Mouse (Mus musculus) lung, embryonic 14.5 days (tissue): ENCODE data around the gene Akr1b10. TPM values are rescaled to one million over a fixed set of nuclear protein-coding genes. Genes with fewer than 3 reads are reported as not detected.

Experiments
- ATAC-seq: fragments of 200-750 bp; cut with Nextera tagmentation; 2 replicates; pipeline ENCODE4 v1.8.0; 2017; ENCODE audit warnings: mild to moderate bottlenecking, moderate TSS enrichment, moderate library complexity; ENCODE audit not compliant: insufficient read depth
- DNase-seq: peaks from one replicate; pipeline ENCODE4 v3.0.0-alpha.2; 2015
- H3K27ac ChIP-seq: fragments of 300-500 bp; sonication (generic); 2 replicates; pipeline ENCODE4 v1.5.1; 2014; ENCODE audit warnings: low read depth, mild to moderate bottlenecking, moderate library complexity
- H3K27me3 ChIP-seq: fragments of 300-500 bp; sonication (generic); 2 replicates; pipeline ENCODE4 v1.6.1; 2014; ENCODE audit warnings: low read length, control low read depth; ENCODE audit not compliant: insufficient read depth
- H3K36me3 ChIP-seq: fragments of 300-500 bp; sonication (generic); 2 replicates; pipeline ENCODE4 v1.6.1; 2014; ENCODE audit warnings: control low read depth; ENCODE audit not compliant: insufficient read depth
- H3K4me1 ChIP-seq: fragments of 300-500 bp; sonication (generic); 2 replicates; pipeline ENCODE4 v1.6.1; 2014; ENCODE audit warnings: antibody characterized with exemption, control low read depth; ENCODE audit not compliant: insufficient read depth
- H3K4me2 ChIP-seq: fragments of 300-500 bp; sonication (generic); 2 replicates; pipeline ENCODE4 v1.6.1; 2014; ENCODE audit warnings: mild to moderate bottlenecking
- H3K4me3 ChIP-seq: fragments of 300-500 bp; sonication (generic); 2 replicates; pipeline ENCODE4 v1.5.1; 2014; ENCODE audit warnings: low read depth, low read length
- H3K9ac ChIP-seq: fragments of 300-500 bp; sonication (generic); 2 replicates; pipeline ENCODE4 v1.6.1; 2014
- H3K9me3 ChIP-seq: fragments of 300-500 bp; sonication (generic); 2 replicates; pipeline ENCODE4 v1.6.1; 2016; ENCODE audit warnings: low read depth, low read length, control low read depth
- CTCF ChIP-seq: IDR thresholded peaks from 2 replicates; pipeline ENCODE4 v1.5.1; 2016; ENCODE audit warnings: antibody characterized with exemption, low read depth
- WGBS: fragments of 180-500 bp; shearing (Covaris S2); extraction: QIAGEN DNeasy Blood & Tissue Kit; methylation state at CpG from one replicate; pipeline ENCODE4 v1.1.7; 2014; 5-methylcytosine and 5-hydroxymethylcytosine counted together
- polyA plus RNA-seq: library from polyadenylated mRNA; unstranded; fragments of >200 nt; fragmentation: Nextera tagmentation; extraction: Ambion mirVana; gene quantifications from 2 replicates; pipeline ENCODE4 v1.2.1, GENCODE M21; 2014

Akr1b10 gene
- polyA plus RNA-seq, 1 experiment from 2014 or later: 22.3 TPM

DNA sequence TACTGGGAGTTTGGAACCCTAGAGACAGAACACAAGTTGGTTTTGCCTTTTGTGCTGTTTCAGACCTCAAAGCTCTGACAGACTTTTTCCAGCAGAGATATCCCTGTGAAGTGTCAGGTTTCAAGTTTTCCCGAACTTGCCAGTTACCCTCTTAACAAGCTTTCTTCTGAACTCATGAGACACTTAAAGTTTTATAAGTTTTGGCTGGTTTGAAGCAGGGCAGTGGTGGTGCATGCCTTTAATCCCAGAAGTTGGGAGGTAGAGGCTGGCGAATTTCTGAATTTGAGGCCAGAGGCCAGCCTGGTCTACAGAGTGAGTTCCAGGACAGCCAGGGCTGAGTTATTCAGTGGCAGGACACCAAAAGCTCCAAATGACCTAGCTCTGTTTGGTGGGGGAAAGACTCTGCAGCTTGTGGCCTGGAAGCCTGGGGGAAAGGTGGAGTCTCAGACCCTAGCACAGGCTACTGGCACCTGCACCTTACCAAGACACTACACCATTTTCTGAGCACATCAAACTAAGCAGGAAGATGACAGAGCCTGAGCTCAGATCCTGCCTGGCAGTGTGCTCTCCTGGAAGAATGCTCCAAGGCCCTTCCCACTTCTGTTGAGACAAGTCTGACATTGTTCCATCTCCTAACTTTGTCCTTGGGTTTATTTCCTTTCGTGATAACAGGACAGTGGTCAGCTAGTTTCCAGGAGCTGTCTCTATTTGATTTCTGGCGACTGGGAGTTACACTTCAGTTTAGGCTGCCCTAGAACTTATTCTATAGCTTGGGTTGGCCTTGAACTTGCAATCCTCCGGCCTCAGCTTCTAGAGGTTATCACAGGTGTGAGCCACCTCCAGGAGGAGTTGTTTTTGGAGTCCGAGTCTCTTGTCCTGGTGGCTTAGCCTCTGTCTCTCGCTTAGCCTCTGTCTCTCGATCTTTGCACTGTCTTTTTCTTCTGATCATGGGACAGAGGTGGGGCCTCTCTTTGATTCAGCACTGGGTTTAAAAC is 29.4 kb upstream of the Akr1b10 start:
- peak overlapping the region; percentile 40; the same call in 1 of the 2 replicates for H3K9ac ChIP-seq
- peak; percentile 60 for DNase-seq
- ATAC-seq: peak; percentile 32

GRCm38 (mm10) chr6:34355349-34355747 is 28.7 kb upstream of the Akr1b10 start:
- Histone ChIP-seq H3K9ac (no peak overlapping the region), H3K36me3 (no peaks in the 10 kb centered on the region), H3K9me3 (no peaks in the 10 kb centered on the region), H3K4me2 (no peak overlapping the region), H3K27ac (no peak overlapping the region), H3K4me3 (no peak overlapping the region), H3K27me3 (no peaks in the 10 kb centered on the region), H3K4me1 (peaks cover 13% of the 10 kb centered on the region)
- peak; percentile 46; the same call in 1 of the 2 replicates for TF ChIP-seq CTCF
- peak; percentile 50; the same call in 1 of the 2 replicates for ATAC-seq
- DNase-seq: peak; percentile 28
- WGBS: 36% methylated on average over 6 of the region's 6 CpGs

More for the DNA sequence above, 29.4 kb upstream of the Akr1b10 start:
- H3K4me3 ChIP-seq: peak overlapping the region; percentile 29; the same call in 1 of the 2 replicates
- no peaks in the 10 kb centered on the region for H3K36me3 ChIP-seq
- H3K27me3 ChIP-seq: no peaks in the 10 kb centered on the region
- peaks cover 13% of the 10 kb centered on the region for H3K4me1 ChIP-seq
- no peak for TF ChIP-seq CTCF
- H3K4me2 ChIP-seq: peak overlapping the region; percentile 68
- no peaks in the 10 kb centered on the region for H3K9me3 ChIP-seq
- WGBS: 42% methylated on average over 8 of the region's 8 CpGs
- H3K27ac ChIP-seq: peak overlapping the region; percentile 48

- H3K36me3 ChIP-seq: no peaks in the 10 kb centered on the region
- H3K4me3 ChIP-seq: no peak overlapping the region
- no peak overlapping the region for H3K9ac ChIP-seq
- no peak overlapping the region for H3K27ac ChIP-seq
- DNase-seq: no peak
- no peaks in the 10 kb centered on the region for H3K27me3 ChIP-seq
- 70% methylated on average over 9 of the region's 9 CpGs for WGBS
- ATAC-seq: no peak
- peaks cover 13% of the 10 kb centered on the region for H3K4me1 ChIP-seq
- no peak for TF ChIP-seq CTCF
- no peak overlapping the region for H3K4me2 ChIP-seq
- no peaks in the 10 kb centered on the region for H3K9me3 ChIP-seq
These were observed 28.2 kb upstream of the Akr1b10 start for GRCm38 (mm10) chr6:34355841-34356240.

DNA sequence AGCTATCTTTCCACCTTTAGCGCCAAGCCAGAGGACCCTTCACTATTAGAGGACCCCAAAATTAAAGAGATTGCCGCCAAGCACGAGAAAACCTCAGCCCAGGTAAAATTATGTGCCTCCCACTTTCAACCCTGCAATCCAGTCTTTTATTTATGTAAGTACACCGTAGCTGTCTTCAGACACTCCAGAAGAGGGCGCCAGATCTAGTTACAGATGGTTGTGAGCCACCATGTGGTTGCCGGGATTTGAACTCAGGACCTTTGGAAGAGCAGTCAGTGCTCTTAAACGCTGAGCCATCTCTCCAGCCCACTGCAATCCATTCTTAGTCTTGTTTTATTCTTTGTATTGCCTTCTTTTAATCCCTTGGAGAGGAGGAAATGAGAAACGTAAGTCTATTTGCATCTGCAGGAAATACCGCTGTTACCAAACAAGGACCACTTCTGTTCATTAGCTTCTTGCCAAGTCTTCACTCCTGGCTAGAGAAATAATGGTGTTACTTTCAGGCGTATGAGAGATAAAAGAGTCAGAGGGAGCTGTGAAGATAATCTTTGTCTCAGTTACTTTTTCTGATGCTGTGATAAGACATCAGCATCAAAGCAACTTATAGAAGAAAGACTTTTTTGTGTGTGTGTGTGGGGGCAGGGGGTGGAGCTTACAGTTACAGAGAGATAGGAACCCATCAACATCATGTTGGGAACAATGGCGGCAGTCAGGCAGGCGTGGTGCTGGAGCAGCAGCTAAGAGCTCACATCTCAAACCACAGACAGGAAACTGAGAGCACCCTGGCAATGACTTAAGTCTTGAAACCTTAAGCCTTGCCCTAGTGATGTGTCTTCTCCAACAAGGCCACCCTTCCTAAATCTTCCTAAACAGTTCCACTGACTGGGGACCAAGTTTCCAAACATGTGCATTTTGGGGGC is 19.5 kb upstream of the Akr1b10 start:
- Histone ChIP-seq H3K36me3 (no peaks in the 10 kb centered on the region), H3K4me3 (no peak overlapping the region), H3K27me3 (no peaks in the 10 kb centered on the region), H3K4me1 (no peaks in the 10 kb centered on the region), H3K4me2 (no peak overlapping the region), H3K9ac (no peak overlapping the region), H3K27ac (no peak overlapping the region), H3K9me3 (no peaks in the 10 kb centered on the region)
- DNase-seq (no peak), ATAC-seq (no peak)
- no peak for TF ChIP-seq CTCF
- 78% methylated on average over 12 of the region's 12 CpGs for WGBS

- no peaks in the 10 kb centered on the region for H3K4me1 ChIP-seq
- no peak for TF ChIP-seq CTCF
- H3K27ac ChIP-seq: no peak overlapping the region
- no peak overlapping the region for H3K4me2 ChIP-seq
- WGBS: 70% methylated on average over 9 of the region's 9 CpGs
- DNase-seq (peak; percentile 34), ATAC-seq (no peak)
- H3K4me3 ChIP-seq: no peak overlapping the region
- no peaks in the 10 kb centered on the region for H3K27me3 ChIP-seq
- no peaks in the 10 kb centered on the region for H3K36me3 ChIP-seq
- no peaks in the 10 kb centered on the region for H3K9me3 ChIP-seq
- no peak overlapping the region for H3K9ac ChIP-seq
These were observed 16.0 kb upstream of the Akr1b10 start for GRCm38 (mm10) chr6:34367998-34368397.

DNA sequence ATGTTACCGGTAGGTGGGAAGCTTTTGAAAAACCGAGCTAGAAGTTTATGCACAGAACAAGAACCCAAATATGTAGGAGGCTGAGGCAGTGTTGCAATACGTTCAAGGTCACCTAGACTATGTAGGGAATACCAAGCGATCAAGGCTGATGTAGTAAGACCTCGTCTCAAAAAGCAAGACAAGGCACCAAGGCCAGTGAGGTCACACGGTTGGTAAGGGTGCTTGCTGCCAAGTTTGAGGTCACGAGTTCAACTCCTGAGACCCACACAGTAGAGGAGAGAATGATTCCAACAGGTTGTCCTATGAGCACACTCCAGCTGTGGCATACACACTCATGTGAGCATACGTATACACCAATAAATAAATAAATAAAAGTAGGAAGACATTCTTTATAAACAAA is 13.9 kb upstream of the Akr1b10 start:
- no peak overlapping the region for H3K27ac ChIP-seq
- H3K9me3 ChIP-seq: no peaks in the 10 kb centered on the region
- no peak for TF ChIP-seq CTCF
- WGBS: 75% methylated on average over 8 of the region's 8 CpGs
- no peak overlapping the region for H3K4me3 ChIP-seq
- no peak overlapping the region for H3K4me2 ChIP-seq
- H3K36me3 ChIP-seq: no peaks in the 10 kb centered on the region
- H3K9ac ChIP-seq: no peak overlapping the region
- no peaks in the 10 kb centered on the region for H3K27me3 ChIP-seq
- no peak for ATAC-seq
- no peak for DNase-seq
- H3K4me1 ChIP-seq: no peaks in the 10 kb centered on the region
